Mouse (Mus musculus) MEL-GATA-1-ER (cell line): ENCODE results near the gene Xndc1.

Experiments
- DNase-seq: peaks from one replicate; pipeline ENCODE4 v3.0.0-alpha.2; 2012; ENCODE audit warnings: low read depth; ENCODE audit errors: extremely low read depth

Gene Xndc1

DNA sequence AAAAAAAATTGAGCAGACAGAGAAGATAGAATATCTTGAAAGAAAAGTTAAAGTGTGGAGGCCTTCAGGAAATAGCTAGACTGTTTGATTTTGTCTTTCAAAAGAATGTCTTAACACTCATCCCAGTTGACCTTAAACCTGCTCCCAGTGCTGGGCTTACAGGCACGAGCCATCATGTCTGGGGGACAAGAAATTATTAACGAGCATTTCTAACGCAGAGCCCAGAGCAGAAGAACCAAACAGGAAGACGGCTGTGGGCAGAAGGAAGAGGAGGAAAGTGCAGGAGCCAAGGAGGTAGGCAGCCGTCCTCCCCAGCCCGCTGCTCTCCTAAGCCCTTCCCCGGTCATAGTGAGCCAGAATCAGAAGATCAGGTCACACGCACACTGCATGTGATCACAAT is 15.0 kb downstream of the Xndc1 start:
- DNase-seq: no peak

DNA sequence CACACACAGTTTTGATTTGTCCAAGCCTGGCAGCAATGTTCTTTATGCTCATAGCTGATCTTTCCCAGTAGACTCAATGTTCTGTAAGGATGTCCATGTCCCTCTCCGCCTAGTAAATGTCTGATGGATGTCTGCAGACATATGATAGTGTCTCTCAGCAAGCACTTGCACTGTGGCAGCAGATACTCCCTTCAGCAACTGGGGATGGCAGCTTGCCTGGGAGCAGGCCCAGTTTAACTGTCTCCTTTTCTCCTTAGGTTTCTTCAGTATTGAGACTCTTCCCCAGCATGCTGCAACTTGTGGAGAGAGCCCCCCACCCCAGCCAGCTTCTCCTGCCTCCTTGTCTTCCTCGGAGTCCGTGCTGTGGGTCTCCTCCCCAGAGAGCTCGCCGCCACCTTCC is 16.5 kb downstream of the Xndc1 start:
- DNase-seq: no peak

DNA sequence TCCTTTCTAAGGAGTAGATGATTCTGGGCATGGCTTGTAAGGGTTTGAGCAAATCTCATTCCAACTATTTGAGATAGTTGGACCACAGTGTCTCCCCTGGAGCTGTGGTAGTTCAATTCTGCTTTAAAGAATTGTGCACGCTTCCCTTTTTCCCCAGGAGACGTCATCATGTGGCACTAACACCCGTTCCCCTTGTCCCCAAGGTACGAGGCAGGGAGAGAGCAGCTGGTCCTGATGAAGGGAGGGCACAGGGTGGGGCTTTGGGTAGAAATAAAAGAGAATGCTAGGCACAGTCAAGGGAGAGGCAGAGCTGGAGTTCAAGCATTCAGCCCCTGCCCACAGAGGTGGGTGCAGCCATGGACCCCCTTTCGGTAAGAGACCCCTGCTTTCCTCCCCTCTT is 17.5 kb downstream of the Xndc1 start, which contains the start of gene Trpc2:
Trpc2 (plus strand) TSS at position 301 of the 400 bp plus-strand sequence.
- DNase-seq: no peak

DNA sequence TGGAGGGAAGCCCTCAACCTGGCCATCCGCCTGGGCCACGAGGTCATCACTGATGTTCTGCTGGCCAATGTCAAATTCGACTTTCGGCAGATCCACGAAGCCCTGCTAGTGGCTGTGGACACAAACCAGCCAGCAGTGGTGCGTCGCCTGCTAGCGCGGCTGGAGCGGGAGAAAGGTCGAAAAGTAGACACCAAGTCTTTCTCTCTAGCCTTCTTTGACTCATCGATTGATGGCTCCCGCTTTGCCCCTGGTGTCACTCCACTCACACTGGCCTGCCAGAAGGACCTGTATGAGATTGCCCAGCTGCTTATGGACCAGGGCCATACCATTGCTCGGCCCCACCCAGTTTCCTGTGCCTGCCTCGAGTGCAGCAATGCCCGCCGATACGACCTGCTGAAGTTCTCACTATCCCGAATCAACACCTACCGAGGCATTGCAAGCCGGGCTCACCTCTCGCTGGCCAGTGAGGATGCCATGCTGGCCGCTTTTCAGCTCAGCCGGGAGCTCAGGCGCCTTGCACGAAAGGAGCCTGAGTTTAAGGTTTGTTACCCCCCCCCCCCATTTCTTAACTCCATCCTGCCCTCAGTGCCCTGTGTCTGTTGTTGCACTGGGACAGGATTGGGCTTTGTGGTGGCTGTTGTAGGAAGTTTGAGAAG is 18.9 kb downstream of the Xndc1 start:
- no peak for DNase-seq

DNA sequence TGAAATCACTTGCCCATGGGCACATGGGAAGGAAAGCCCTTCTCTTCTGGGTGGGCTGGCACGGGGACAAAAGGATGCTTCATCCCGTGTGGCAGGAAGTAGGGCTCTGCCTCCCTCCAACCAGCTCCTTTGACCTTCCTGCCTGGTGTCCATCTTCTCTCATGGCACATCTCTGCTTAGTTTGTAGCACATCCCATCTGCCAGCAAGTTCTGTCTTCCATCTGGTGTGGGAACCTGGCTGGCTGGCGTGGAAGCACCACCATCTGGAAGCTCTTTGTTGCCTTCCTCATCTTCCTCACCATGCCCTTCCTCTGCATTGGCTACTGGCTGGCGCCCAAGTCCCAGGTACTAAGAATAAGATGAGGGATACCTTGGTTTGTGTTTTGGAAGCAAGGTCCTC is 22.0 kb downstream of the Xndc1 start:
- no peak for DNase-seq

DNA sequence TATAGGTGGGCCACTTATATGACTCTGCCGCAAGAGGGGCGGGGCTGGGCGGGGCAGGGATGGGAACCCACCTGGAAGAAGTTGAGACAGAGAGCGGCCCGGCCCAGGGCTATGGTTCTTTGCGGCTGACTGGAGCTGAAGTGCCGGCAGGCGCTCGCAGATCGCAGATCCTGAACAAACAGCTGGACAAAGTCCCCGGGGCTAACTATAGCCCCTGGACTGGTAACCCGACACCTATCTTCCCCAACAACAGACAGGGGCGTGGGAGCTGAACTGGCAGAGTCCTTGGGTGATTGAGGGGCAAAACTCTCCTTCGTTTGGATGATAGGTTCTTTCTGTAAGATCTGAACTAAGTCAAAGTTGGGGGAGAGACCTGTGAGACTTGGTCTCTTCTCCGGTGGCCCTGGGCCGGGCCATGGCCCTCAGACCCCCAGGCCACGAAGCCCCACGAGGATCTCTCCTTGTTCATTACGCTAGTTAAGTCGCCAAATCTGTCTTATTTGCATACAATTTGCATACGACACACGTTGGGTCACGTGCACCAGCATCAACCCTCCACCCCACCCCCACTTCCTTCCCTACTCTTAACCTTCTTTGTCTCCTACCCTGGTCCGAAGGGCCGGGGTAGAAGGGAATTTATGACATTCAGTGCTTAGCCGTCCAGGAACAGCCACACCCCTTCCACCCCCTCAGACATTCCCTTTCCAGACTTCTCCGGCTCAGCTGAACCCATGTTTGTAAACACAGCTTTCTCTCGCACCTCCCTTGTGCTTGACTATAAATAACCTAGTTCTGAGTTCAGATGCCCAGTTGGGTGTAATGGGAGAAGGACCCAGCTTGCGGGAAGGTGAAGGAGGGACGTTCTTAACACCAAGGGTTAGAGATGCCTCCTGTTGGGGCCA is 34.7 kb downstream of the Xndc1 start:
- no peak for DNase-seq

DNA sequence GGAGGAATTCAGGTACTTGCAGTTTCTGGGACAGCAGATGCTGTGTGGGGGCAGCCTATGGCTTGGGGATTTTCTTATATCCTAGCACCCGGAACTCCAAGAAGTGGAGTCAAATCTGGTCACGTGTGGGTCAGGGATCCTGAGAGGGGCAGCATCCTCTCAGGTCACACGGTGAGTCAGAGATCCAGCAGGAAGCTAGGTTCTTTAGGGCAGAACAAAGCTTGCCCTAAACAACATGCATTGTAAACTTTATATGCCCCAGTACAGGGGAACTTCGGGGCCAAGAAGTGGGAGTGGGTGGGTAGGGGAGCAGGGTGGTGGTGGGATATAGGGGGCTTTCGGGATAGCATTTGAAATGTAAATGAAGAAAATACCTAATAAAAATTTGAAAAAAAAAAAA is 35.6 kb downstream of the Xndc1 start:
- DNase-seq: no peak

DNA sequence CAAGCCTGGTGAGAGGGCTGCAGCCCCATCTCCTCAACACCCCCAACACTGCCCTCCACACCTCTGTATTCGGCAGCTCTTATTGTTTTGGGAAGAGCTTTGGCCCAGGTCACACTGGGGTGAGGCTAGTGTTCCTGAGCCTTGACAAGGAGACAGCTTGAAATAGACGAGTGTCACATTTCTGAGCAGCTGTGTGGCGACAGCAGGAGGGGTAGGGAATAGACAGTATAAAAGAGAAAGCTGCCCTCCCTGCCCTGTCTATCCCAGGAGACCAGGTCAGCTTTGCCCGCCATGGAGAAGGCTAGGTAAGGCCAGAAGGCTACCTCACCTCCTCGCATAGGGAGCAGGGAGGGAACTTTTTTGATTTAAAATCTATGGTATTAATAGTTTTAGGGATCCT is 36.2 kb downstream of the Xndc1 start, which contains the start of gene Art1:
Art1 (plus strand) TSS at position 257 of the 400 bp plus-strand sequence.
- DNase-seq: no peak

DNA sequence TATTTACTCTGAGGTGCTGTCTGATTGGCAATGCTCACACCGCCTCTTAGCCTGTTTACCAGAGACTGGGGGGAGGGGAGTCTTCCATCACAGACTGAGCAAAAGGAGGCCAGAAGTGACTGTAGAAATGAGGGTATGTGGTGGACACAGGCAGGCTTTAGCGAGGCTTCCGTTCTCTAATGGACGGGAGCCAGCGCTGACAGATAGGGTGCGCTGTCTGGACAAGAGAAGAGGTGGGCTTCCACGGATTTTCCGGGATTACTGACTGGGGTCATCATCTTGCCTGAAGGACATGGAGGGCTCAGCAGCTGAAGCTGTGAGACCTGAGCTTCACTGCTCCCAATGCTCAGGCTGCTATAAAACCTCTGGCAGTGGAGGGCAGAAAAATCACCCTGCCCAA is 36.9 kb downstream of the Xndc1 start:
- no peak for DNase-seq

DNA sequence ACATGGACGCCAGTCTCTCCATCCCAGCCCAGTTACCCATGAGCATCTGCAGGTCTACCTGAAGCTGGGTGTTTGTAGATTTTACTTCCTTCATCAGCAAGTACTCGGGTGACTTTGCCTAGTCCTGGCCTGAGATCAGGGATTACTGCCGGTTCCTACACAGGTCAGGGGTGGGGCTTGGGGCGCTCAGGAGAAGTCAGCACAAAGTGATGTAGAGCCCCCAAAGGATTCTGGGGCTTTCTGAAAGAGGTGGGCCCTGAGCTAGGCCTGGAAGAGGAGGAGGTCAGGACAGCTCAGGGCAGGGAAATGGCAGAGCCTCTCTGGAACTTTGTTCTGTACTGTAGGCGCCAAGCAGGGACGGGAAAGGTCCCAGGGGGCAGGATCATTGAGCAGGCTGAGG is 37.4 kb downstream of the Xndc1 start:
- DNase-seq: no peak

DNA sequence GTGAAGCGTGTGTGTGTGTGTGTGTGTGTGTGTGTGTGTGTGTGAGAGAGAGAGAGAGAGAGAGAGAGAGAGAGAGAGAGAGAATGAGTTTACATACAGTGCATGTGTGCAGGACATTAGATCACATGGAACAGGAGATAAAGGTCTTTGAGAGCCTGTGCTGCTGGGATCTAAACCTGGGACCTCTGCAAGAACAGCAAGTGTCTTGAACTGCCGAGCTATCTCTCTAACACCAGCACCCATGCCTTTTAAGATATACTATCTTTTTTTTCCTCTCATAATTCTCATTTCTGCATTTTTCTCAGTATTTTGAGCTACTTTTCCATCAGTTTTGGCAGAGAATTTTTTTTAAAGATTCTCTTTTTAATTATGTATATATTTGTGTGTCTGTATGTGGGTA is 38.2 kb downstream of the Xndc1 start:
- DNase-seq: no peak

DNA sequence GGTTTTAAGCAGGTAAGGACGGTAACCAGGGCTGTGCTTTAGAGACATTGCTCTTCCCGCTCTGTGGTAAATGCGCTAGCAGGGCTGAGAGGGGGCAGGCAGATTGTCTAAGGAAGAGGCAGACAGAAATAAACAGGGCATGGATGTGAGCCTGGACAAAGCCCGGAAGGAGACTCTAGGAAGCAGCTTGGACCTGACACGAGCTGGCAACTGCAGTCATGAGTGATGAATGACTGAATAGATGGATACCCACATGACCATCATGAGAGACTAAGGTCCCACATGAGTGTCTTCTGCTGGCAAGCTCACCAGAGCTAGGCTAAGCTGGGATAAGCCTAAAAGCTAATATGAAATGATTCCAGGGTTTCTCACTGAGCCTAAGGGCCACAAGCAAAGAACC is 38.8 kb downstream of the Xndc1 start:
- DNase-seq: no peak

DNA sequence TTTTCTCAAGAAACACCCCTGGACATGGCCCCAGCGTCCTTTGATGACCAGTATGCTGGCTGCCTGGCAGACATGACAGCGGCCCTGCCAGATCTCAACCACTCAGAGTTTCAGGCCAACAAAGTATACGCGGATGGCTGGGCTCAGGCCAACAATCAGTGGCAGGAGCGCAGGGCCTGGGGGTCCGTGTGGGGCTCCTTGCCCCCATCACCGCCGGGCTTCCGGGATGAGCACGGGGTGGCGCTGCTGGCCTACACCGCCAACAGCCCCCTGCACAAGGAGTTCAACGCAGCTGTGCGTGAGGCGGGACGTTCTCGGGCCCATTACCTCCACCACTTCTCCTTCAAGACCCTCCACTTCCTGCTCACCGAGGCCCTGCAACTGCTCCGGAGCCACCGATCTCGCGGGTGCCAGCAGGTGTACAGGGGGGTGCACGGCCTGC is 41.4 kb downstream of the Xndc1 start:
- DNase-seq: no peak

DNA sequence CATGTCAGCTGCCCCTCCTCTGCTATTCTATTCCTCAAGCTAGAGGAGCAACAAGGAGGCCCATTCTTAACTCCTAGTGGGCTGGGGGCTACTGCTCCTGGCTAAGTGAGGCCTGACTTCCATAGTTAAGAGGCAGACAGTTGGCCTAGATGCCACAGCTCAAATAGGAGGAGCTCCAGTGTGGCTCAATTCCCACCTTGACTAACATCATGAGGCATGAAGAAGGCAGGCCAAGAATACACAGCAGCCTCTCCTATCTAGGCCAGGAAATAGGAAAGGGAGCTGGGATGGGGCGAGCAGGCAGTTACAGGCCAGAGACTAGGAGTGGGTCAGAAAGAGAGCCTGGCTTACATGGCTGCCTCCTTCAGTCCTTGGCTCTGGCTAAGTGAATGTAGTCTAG is 42.9 kb downstream of the Xndc1 start:
- DNase-seq: no peak

DNA sequence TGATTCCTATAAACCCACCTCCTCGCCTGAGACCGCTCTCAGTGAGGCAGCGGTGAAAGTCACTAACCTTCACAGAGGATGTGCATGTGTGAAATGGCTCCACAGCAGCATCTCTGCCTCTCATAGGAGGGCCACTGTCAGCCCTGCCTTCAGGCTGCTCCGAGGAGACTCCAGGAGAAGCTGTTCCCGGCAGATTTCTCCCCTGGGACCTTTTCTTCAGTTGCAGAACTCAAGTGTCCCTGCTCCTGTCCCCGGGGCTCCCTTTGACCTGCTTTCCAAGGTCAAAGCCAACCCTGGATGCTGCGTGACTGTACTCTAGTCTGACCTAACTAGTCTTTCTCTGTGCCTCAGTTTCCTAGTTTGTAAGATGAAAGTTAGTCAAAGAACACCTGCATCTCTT is 43.9 kb downstream of the Xndc1 start, which contains the start of gene Art5:
Art5 (minus strand) TSS at position 319 of the 400 bp plus-strand sequence.
- DNase-seq: no peak

DNA sequence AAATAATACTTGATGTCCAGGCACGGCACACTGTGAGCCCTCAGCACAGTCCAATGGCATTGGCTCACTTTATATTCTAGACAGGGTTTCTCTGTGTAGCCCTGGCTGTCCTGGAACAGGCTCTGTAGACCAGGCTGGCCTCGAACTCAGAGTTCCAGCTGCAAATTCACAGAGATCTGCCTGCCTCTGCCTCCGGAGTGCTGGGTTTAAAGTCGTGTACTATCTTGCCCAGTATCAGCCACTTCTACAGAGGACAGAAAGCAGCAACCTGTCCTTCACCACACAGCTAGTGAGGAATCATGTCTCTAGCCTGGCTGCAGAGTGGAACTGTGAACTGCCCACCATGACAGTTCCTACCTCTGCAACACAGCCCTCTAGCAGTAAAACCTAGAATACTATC is 44.4 kb downstream of the Xndc1 start:
- no peak for DNase-seq

DNA sequence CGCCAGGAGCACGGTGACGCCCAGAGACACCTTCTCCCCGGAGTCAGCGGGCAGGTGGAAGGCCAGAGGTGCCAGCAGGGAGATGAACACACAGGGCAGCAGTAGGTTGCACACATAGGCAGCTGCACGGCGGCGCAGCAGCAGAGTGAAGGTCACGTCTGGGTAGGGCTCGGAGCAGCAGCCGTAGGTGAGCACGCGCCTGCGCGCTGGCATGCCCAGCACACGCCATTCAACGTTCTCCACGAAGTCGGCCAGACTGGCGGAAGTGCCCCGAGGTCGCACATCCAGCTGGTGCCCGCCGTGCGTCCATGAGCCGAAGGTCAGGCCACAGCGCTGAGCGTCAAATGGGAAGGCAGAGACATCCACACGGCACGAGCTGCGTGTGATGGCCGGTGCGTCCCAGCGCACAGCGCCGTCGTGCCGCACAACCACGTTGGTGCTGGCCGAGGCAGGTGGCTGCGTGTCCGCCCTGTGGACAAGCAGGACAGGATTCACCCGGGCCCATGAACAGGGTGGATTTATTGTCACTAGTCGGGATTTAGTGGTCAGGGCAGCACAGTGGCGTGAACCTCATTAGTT is 47.9 kb downstream of the Xndc1 start:
- no peak for DNase-seq

DNA sequence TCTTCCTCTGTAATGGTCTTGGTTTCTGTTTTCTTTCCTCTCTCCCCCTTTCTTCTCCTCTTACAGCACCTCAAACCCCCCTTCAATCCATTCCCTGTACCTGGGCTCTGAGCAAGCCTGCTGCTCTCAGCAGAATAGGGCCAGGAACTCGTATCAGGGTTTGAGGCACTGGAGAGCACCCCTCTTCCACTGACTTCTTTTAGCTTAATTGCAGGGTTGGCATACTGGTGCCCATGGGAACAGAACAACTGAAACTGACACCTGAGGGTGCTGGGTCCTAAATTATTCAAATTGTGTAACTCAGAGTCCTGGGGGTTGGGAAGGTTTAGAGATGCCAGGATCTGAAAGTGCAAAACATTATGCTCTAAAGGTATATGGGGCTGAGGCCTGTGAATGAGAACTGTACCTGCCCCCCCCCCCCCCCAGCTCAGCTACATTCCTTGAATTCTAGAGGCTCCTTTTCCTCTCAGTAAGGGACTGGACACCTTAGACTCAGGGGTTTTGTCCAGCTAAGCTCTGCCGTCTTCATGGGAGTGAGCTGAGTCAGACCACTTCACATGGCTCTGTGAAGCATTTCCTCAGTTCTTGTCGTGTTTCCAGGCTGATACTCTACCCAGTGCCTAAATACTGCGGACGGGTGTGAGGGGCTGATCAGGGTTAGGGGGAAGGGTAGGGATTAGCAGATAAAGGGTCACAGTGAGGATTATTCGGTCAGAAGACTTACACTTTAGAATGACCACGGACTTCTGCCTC is 51.4 kb downstream of the Xndc1 start, which contains the start of gene Chrna10:
Chrna10 (minus strand) TSS at position 250 of the 753 bp plus-strand sequence.
- DNase-seq: no peak

DNA sequence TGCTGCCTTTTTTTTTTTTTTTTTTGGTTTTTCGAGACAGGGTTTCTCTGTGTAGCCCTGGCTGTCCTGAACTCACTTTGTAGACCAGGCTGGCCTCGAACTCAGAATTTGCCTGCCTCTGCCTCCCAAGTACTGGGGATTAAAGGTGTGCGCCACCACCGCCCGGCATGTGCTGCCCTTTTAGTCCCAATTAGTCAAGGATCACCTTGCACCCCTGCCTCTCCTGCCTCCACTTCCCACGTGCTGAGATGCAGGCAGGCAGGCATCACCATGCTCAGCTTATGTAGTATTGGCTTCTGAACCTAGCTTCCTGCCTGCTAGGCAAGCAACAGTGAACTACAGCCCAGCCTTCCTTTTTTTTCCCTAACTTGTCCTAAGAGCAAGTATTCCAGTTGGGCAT is 52.1 kb downstream of the Xndc1 start:
- DNase-seq: no peak

DNA sequence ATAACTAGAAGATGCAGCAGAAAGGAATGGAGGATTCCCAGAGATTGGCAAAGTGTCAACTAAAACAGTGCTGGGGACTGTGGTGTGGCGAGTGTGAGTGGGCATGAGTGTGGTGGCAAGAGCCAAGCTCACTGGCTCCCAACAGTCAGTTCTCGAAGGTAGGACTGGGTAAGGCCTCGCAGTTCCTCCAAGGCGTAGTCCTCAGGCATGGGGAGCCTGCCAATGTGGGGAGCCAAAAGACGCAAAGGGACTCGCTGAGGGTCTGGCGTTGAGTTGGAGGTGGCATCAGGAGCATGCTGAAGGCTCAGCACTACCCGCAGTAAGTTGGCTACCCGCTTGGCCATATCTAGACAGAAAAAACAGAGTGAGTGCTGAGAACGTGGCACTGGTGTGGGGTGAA is 55.0 kb downstream of the Xndc1 start:
- no peak for DNase-seq

DNA sequence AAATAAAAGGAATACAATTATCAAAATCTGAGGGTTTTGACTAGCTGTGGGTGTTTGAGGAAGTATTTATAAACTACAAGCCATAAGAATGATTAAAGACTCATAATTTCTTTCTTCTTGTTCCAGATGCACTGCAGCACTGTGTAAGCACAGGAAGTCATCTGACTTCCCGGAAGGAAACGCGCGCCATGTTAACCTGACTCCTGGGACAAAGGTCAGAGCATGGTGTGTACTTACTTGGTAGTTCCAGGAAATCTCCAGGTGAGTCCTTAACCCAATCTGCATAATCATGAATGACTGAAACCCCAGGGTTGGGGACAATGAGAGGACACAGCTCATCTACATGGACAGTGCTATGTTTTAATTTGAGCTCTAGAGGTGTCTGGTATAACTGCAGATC is 67.1 kb downstream of the Xndc1 start:
- DNase-seq: no peak
